Mouse (Mus musculus) hindbrain, embryonic 12.5 days (tissue): Measurements from ENCODE around the gene BC030870. TPM values are rescaled to one million over a fixed set of nuclear protein-coding genes. Genes with fewer than 3 reads are reported as not detected.

Experiments
- ATAC-seq: fragments of 200-750 bp; cut with Nextera tagmentation; 2 replicates; pipeline ENCODE4 v1.8.0; 2017; ENCODE audit warnings: moderate TSS enrichment; ENCODE audit not compliant: low FRiP score
- H3K27ac ChIP-seq: fragments of 300-500 bp; sonication (generic); 2 replicates; pipeline ENCODE4 v1.5.1; 2016; ENCODE audit warnings: mild to moderate bottlenecking
- H3K27me3 ChIP-seq: fragments of 300-500 bp; sonication (generic); 2 replicates; pipeline ENCODE4 v1.6.1; 2016; ENCODE audit warnings: mild to moderate bottlenecking
- H3K36me3 ChIP-seq: fragments of 300-500 bp; sonication (generic); 2 replicates; pipeline ENCODE4 v1.6.1; 2016; ENCODE audit warnings: mild to moderate bottlenecking
- H3K4me1 ChIP-seq: fragments of 300-500 bp; sonication (generic); 2 replicates; pipeline ENCODE4 v1.6.1; 2016
- H3K4me2 ChIP-seq: fragments of 300-500 bp; sonication (generic); replicated peaks from 2 replicates; pipeline ENCODE4 v1.6.1; 2016; ENCODE audit warnings: mild to moderate bottlenecking
- H3K4me3 ChIP-seq: fragments of 300-500 bp; sonication (generic); 2 replicates; pipeline ENCODE4 v1.5.1; 2016; ENCODE audit warnings: mild to moderate bottlenecking
- H3K9ac ChIP-seq: fragments of 300-500 bp; sonication (generic); 2 replicates; pipeline ENCODE4 v1.6.1; 2016; ENCODE audit warnings: mild to moderate bottlenecking, moderate library complexity
- H3K9me3 ChIP-seq: fragments of 300-500 bp; sonication (generic); replicated peaks from 2 replicates; pipeline ENCODE4 v1.6.1; 2016; ENCODE audit warnings: mild to moderate bottlenecking
- WGBS: fragments of 180-500 bp; shearing (Covaris S2); methylation state at CpG from one replicate; pipeline ENCODE4 v1.1.7; 2016; 5-methylcytosine and 5-hydroxymethylcytosine counted together
- polyA plus RNA-seq: library from polyadenylated mRNA; unstranded; fragments of >200 nt; fragmentation: Nextera tagmentation; extraction: Ambion mirVana; gene quantifications from 2 replicates; pipeline ENCODE4 v1.2.1, GENCODE M21; 2016

The BC030870 gene
- polyA plus RNA-seq, 1 experiment from 2014 or later, result not detected

- Histone ChIP-seq H3K27me3 (no peaks in the 10 kb centered on the region), H3K9me3 (no peaks in the 10 kb centered on the region), H3K4me1 (no peaks in the 10 kb centered on the region), H3K36me3 (no peaks in the 10 kb centered on the region), H3K4me3 (no peak overlapping the region), H3K4me2 (no peak overlapping the region), H3K27ac (no peak overlapping the region), H3K9ac (no peak overlapping the region)
- WGBS, result 41% methylated on average over 10 of the region's 10 CpGs
- peak; percentile 44; the same call in 1 of the 2 replicates for ATAC-seq
Observed at GRCm38 (mm10) chr8:65067694-65068472, 61.5 kb downstream of the BC030870 start.

- ATAC-seq, result no peak
- no peaks in the 10 kb centered on the region for H3K27me3 ChIP-seq
- H3K9ac ChIP-seq, result no peak overlapping the region
- H3K36me3 ChIP-seq, result no peaks in the 10 kb centered on the region
- H3K4me3 ChIP-seq, result no peak overlapping the region
- no peak overlapping the region for H3K4me2 ChIP-seq
- no peaks in the 10 kb centered on the region for H3K4me1 ChIP-seq
- no peak overlapping the region for H3K27ac ChIP-seq
- WGBS, result 91% methylated on average over 4 of the region's 4 CpGs
- H3K9me3 ChIP-seq, result no peaks in the 10 kb centered on the region
Observed at GRCm38 (mm10) chr8:65067031-65067430, 62.3 kb downstream of the BC030870 start.

GRCm38 (mm10) chr8:65065622-65066021, 63.7 kb downstream of the BC030870 start:
- no peaks in the 10 kb centered on the region for H3K9me3 ChIP-seq
- no peak overlapping the region for H3K27ac ChIP-seq
- no peak overlapping the region for H3K4me2 ChIP-seq
- H3K9ac ChIP-seq, result no peak overlapping the region
- H3K27me3 ChIP-seq, result no peaks in the 10 kb centered on the region
- no peak overlapping the region for H3K4me3 ChIP-seq
- H3K4me1 ChIP-seq, result no peaks in the 10 kb centered on the region
- H3K36me3 ChIP-seq, result no peaks in the 10 kb centered on the region
- 97% methylated on average over 3 of the region's 3 CpGs for WGBS
- ATAC-seq, result no peak

- Histone ChIP-seq H3K27me3 (no peaks in the 10 kb centered on the region), H3K4me3 (no peak overlapping the region), H3K27ac (no peak overlapping the region), H3K4me2 (no peak overlapping the region), H3K36me3 (no peaks in the 10 kb centered on the region), H3K9ac (no peak overlapping the region), H3K9me3 (no peaks in the 10 kb centered on the region), H3K4me1 (no peaks in the 10 kb centered on the region)
- ATAC-seq, result no peak
- 52% methylated on average over 2 of the region's 2 CpGs for WGBS
Observed at GRCm38 (mm10) chr8:65064071-65064470, 65.3 kb downstream of the BC030870 start.

- no peaks in the 10 kb centered on the region for H3K36me3 ChIP-seq
- H3K4me2 ChIP-seq, result no peak overlapping the region
- no peak for ATAC-seq
- no peaks in the 10 kb centered on the region for H3K4me1 ChIP-seq
- WGBS, result 75% methylated on average over 4 of the region's 4 CpGs
- H3K27ac ChIP-seq, result no peak overlapping the region
- H3K9ac ChIP-seq, result no peak overlapping the region
- H3K4me3 ChIP-seq, result no peak overlapping the region
- no peaks in the 10 kb centered on the region for H3K9me3 ChIP-seq
- H3K27me3 ChIP-seq, result no peaks in the 10 kb centered on the region
Observed at GRCm38 (mm10) chr8:65062195-65062594, 67.2 kb downstream of the BC030870 start.

- Histone ChIP-seq H3K4me3 (no peak overlapping the region), H3K36me3 (no peaks in the 10 kb centered on the region), H3K4me1 (no peaks in the 10 kb centered on the region), H3K4me2 (no peak overlapping the region), H3K27me3 (no peaks in the 10 kb centered on the region), H3K27ac (no peak overlapping the region), H3K9me3 (no peaks in the 10 kb centered on the region), H3K9ac (no peak overlapping the region)
- ATAC-seq, result no peak
- 94% methylated on average over 4 of the region's 4 CpGs for WGBS
Observed at GRCm38 (mm10) chr8:65056722-65057121, 72.6 kb downstream of the BC030870 start.

GRCm38 (mm10) chr8:65053968-65054367, 75.4 kb downstream of the BC030870 start:
- Histone ChIP-seq H3K27ac (no peak overlapping the region), H3K4me3 (no peak overlapping the region), H3K4me2 (no peak overlapping the region), H3K36me3 (no peaks in the 10 kb centered on the region), H3K9ac (no peak overlapping the region), H3K4me1 (no peaks in the 10 kb centered on the region), H3K9me3 (no peaks in the 10 kb centered on the region), H3K27me3 (no peaks in the 10 kb centered on the region)
- no peak for ATAC-seq
- 62% methylated on average over 5 of the region's 5 CpGs for WGBS

GRCm38 (mm10) chr8:65053554-65053953, 75.8 kb downstream of the BC030870 start:
- Histone ChIP-seq H3K4me3 (no peak overlapping the region), H3K4me1 (no peaks in the 10 kb centered on the region), H3K4me2 (no peak overlapping the region), H3K36me3 (no peaks in the 10 kb centered on the region), H3K27me3 (no peaks in the 10 kb centered on the region), H3K9me3 (no peaks in the 10 kb centered on the region), H3K9ac (no peak overlapping the region), H3K27ac (no peak overlapping the region)
- no peak for ATAC-seq
- WGBS, result 94% methylated on average over 3 of the region's 3 CpGs

- Histone ChIP-seq H3K4me1 (peaks cover 5% of the 10 kb centered on the region; the same call in 1 of the 2 replicates), H3K36me3 (no peaks in the 10 kb centered on the region)
- 81% methylated on average over 4 of the region's 4 CpGs for whole genome bisulfite sequencing
Observed at GRCm38 (mm10) chr8:65047801-65048200, 81.6 kb downstream of the BC030870 start.

GRCm38 (mm10) chr8:65047193-65047592, 82.2 kb downstream of the BC030870 start:
- ATAC-seq, result no peak
- no peaks in the 10 kb centered on the region for H3K36me3 ChIP-seq
- WGBS, result 98% methylated on average over 4 of the region's 4 CpGs
- H3K9ac ChIP-seq, result no peak overlapping the region
- H3K4me2 ChIP-seq, result no peak overlapping the region
- H3K27me3 ChIP-seq, result no peaks in the 10 kb centered on the region
- no peak overlapping the region for H3K4me3 ChIP-seq
- H3K4me1 ChIP-seq, result peaks cover 5% of the 10 kb centered on the region; the same call in 1 of the 2 replicates
- H3K27ac ChIP-seq, result no peak overlapping the region
- no peaks in the 10 kb centered on the region for H3K9me3 ChIP-seq

More at GRCm38 (mm10) chr8:65047801-65048200, 81.6 kb downstream of the BC030870 start:
- Histone ChIP-seq H3K9me3 (no peaks in the 10 kb centered on the region), H3K4me3 (no peak overlapping the region), H3K9ac (no peak overlapping the region), H3K4me2 (no peak overlapping the region), H3K27me3 (no peaks in the 10 kb centered on the region), H3K27ac (no peak overlapping the region)
- ATAC-seq, result no peak

- Histone ChIP-seq H3K4me2 (peak overlapping the region; percentile 19; the same call in 1 of the 2 replicates), H3K27ac (no peak overlapping the region)
- ATAC-seq, result no peak
Observed at GRCm38 (mm10) chr8:65046565-65046964, 82.8 kb downstream of the BC030870 start.

GRCm38 (mm10) chr8:65037117-65037533, 92.2 kb downstream of the BC030870 start, which contains the start of gene Apela:
TSS of gene Apela (minus strand) at chr8:65037336.
- Histone ChIP-seq H3K27me3 (no peaks in the 10 kb centered on the region), H3K4me1 (peaks cover 13% of the 10 kb centered on the region), H3K27ac (no peak within 1 kb of the TSS), H3K36me3 (no peaks in the 10 kb centered on the region), H3K9ac (0 out of 2 replicates have a peak within 1 kb of the TSS, but pooled peaks have one; percentile 1), H3K4me2 (peak within 1 kb of the TSS; percentile 54), H3K4me3 (peak within 1 kb of the TSS; percentile 26), H3K9me3 (0 out of 2 replicates have a peak, but pooled peaks cover 5% of the 10 kb centered on the region)
- ATAC-seq, result peak; percentile 74
- 0% methylated on average over 8 of the region's 8 CpGs for WGBS

More at GRCm38 (mm10) chr8:65046565-65046964, 82.8 kb downstream of the BC030870 start:
- H3K27me3 ChIP-seq, result no peaks in the 10 kb centered on the region
- 41% methylated on average over 5 of the region's 5 CpGs for WGBS
- H3K36me3 ChIP-seq, result no peaks in the 10 kb centered on the region
- no peak overlapping the region; the same call in 1 of the 2 replicates for H3K9ac ChIP-seq
- no peaks in the 10 kb centered on the region for H3K9me3 ChIP-seq
- H3K4me3 ChIP-seq, result no peak overlapping the region
- H3K4me1 ChIP-seq, result peaks cover 5% of the 10 kb centered on the region; the same call in 1 of the 2 replicates
